ENCODE assay signal across 25 mouse cellular contexts in genomic region chr2:36271085-36271484, GRCm38 (mm10).
"Had no signal": no experiment of that assay in that cellular context is flagged by ENCODE, and none has a peak within 500 bp of the region (broad histone marks: within the 10 kb centered on the region; RNA-seq: fewer than 3 reads in every experiment).

No protein-coding gene starts in this region.

- ATAC-seq: forebrain, postnatal 0 days; hindbrain, postnatal 0 days; intestine, embryonic 16.5 days had no signal

- H3K4me1 ChIP-seq: heart, embryonic 10.5 days; heart, embryonic 12.5 days; hindbrain, embryonic 12.5 days; hindbrain, embryonic 15.5 days; kidney, embryonic 15.5 days; limb, embryonic 10.5 days; limb, embryonic 12.5 days had no signal

- DNase-seq: forebrain, postnatal 0 days; gastrocnemius, postnatal 14 days; gastrocnemius, postnatal 36 days; heart, adult 18-20 months; heart, postnatal 10 days; heart, postnatal 4 days; kidney, adult 11 months; kidney, adult 2 months; kidney, adult 9 months; kidney, postnatal 25 days; kidney, postnatal 4 days; liver had no signal

- H3K4me2 ChIP-seq: heart, embryonic 12.5 days; hindbrain, embryonic 12.5 days; hindbrain, embryonic 15.5 days; kidney, embryonic 15.5 days; limb, embryonic 12.5 days had no signal

- H3K9ac ChIP-seq: forebrain, postnatal 0 days; heart, embryonic 12.5 days; hindbrain, embryonic 12.5 days; hindbrain, embryonic 15.5 days; kidney, embryonic 15.5 days; limb, embryonic 12.5 days had no signal

- H3K9me3 ChIP-seq: heart, embryonic 10.5 days; heart, embryonic 12.5 days; hindbrain, embryonic 10.5 days; hindbrain, embryonic 12.5 days; hindbrain, embryonic 15.5 days; kidney, embryonic 15.5 days; limb, embryonic 10.5 days; limb, embryonic 12.5 days had no signal

- H3K27ac ChIP-seq: heart, embryonic 10.5 days; hindbrain, embryonic 10.5 days; hindbrain, embryonic 12.5 days; hindbrain, embryonic 15.5 days; hindbrain, postnatal 0 days; kidney, embryonic 15.5 days; kidney, postnatal 0 days; layer of hippocampus, adult 2 months; left cerebral cortex, adult 2 months; limb, embryonic 10.5 days; limb, embryonic 12.5 days had no signal

- H3K4me3 ChIP-seq: heart, embryonic 10.5 days; heart, embryonic 12.5 days; hindbrain, embryonic 10.5 days; hindbrain, embryonic 12.5 days; hindbrain, embryonic 15.5 days; kidney, embryonic 15.5 days; layer of hippocampus, adult 2 months; left cerebral cortex, adult 2 months; limb, embryonic 10.5 days; limb, embryonic 12.5 days had no signal

- H3K36me3 ChIP-seq: heart, embryonic 10.5 days; heart, embryonic 12.5 days; hindbrain, embryonic 10.5 days; hindbrain, embryonic 12.5 days; hindbrain, embryonic 15.5 days; kidney, embryonic 15.5 days; limb, embryonic 10.5 days; limb, embryonic 12.5 days had no signal

- H3K27me3 ChIP-seq: heart, embryonic 12.5 days; hindbrain, embryonic 12.5 days; hindbrain, embryonic 15.5 days; limb, embryonic 12.5 days had no signal
